Mouse (Mus musculus) macrophage (primary cell): ENCODE measurements around the gene Gm20431. TPM values are rescaled to one million over a fixed set of nuclear protein-coding genes. Genes with fewer than 3 reads are reported as not detected.

ENCODE experiments used
- H3K27ac ChIP-seq: fragments of 350-480 bp; formaldehyde crosslinking; 2 replicates; pipeline ENCODE4 v1.9.0; 2021
- H3K36me3 ChIP-seq: fragments of 350-480 bp; formaldehyde crosslinking; 2 replicates; pipeline ENCODE4 v1.9.0; 2021; ENCODE audit errors: inconsistent target
- H3K4me3 ChIP-seq: fragments of 350-480 bp; formaldehyde crosslinking; 2 replicates; pipeline ENCODE4 v1.9.0; 2021; ENCODE audit errors: inconsistent target
- H3K79me2 ChIP-seq: fragments of 350-480 bp; formaldehyde crosslinking; 2 replicates; pipeline ENCODE4 v1.9.0; 2021; ENCODE audit errors: inconsistent target
- WGBS: methylation state at CpG from one replicate; pipeline ENCODE4 v1.1.7; 2026; ENCODE audit warnings: inconsistent platforms; ENCODE audit not compliant: missing documents; 5-methylcytosine and 5-hydroxymethylcytosine counted together
- polyA plus RNA-seq: library from polyadenylated mRNA; stranded (reverse); fragments of 250-400 nt; gene quantifications from 3 replicates; pipeline ENCODE4 v1.2.4, GENCODE M21; 2018; ENCODE audit warnings: inconsistent platforms

Gm20431 gene
- polyA plus RNA-seq, 1 experiment from 2014 or later: not detected

- WGBS: 79% methylated on average over 6 of the region's 6 CpGs
- Histone ChIP-seq H3K79me2 (no peaks in the 10 kb centered on the region), H3K4me3 (no peak overlapping the region), H3K27ac (no peak overlapping the region), H3K36me3 (no peaks in the 10 kb centered on the region)
These were observed 61.4 kb downstream of the Gm20431 start for GRCm38 (mm10) chr2:167599917-167600316.

DNA sequence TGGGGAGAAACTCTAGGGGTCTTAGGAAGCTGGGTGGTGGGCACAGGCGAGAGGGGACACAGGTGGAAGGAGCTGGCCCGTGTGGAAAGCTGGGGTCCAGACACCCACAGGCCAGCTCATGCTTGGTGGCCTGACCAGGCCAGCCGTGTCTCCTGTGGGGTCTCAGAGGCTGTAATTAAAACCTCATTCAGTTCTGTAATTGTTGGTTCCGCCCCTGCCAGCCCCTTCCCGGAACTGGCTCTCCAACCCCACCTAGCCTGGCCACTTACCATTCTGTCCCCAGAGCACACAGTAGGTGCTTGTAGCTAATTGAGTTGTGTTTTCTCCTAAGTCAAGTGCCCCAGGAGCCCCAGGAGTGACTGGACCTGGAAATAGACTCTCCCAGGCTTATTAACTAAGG lies 62.1 kb downstream of the Gm20431 start:
- no peaks in the 10 kb centered on the region for H3K79me2 ChIP-seq
- no peak overlapping the region for H3K4me3 ChIP-seq
- no peak overlapping the region for H3K27ac ChIP-seq
- H3K36me3 ChIP-seq: no peaks in the 10 kb centered on the region
- 86% methylated on average over 5 of the region's 5 CpGs for WGBS

- H3K79me2 ChIP-seq: no peaks in the 10 kb centered on the region
- no peak overlapping the region for H3K27ac ChIP-seq
- 90% methylated on average over 35 of the region's 40 CpGs for WGBS
- H3K36me3 ChIP-seq: no peaks in the 10 kb centered on the region
- H3K4me3 ChIP-seq: no peak overlapping the region
These were observed 63.7 kb downstream of the Gm20431 start for GRCm38 (mm10) chr2:167597492-167598186.

GRCm38 (mm10) chr2:167596726-167597491 lies 64.4 kb downstream of the Gm20431 start:
- H3K27ac ChIP-seq: no peak overlapping the region
- no peaks in the 10 kb centered on the region for H3K79me2 ChIP-seq
- 88% methylated on average over 22 of the region's 27 CpGs for WGBS
- H3K36me3 ChIP-seq: no peaks in the 10 kb centered on the region
- H3K4me3 ChIP-seq: no peak overlapping the region

DNA sequence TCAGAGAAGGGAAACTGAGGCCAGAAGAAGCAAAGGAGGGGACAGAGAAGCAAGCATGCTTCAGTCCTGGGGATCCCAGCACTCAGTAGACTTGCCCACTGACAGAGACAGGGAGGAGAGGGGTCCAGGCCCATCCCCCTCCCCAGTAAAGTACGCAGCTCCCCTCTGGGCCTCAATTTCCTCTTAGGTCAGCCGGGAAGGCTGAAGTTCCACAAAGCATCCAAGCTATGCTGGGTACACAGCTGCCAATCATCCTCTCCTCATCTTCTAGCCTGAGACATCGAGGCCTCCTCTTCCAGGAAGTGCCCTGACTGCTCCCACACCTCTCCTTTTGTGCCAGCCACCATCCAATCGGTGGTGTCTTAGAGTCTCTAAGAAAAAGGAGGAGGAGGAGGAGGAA lies 65.0 kb downstream of the Gm20431 start:
- WGBS: 71% methylated on average over 2 of the region's 4 CpGs
- Histone ChIP-seq H3K4me3 (no peak overlapping the region), H3K27ac (no peak overlapping the region), H3K79me2 (no peaks in the 10 kb centered on the region), H3K36me3 (no peaks in the 10 kb centered on the region)

- 97% methylated on average over 14 of the region's 14 CpGs for WGBS
- Histone ChIP-seq H3K27ac (no peak overlapping the region), H3K36me3 (no peaks in the 10 kb centered on the region)
These were observed 65.5 kb downstream of the Gm20431 start for GRCm38 (mm10) chr2:167595761-167596171.

GRCm38 (mm10) chr2:167594444-167594934 lies 66.8 kb downstream of the Gm20431 start:
- 81% methylated on average over 10 of the region's 10 CpGs for whole genome bisulfite sequencing
- no peak overlapping the region for H3K27ac ChIP-seq
- no peaks in the 10 kb centered on the region for H3K79me2 ChIP-seq
- no peak overlapping the region for H3K4me3 ChIP-seq
- no peaks in the 10 kb centered on the region for H3K36me3 ChIP-seq

More at GRCm38 (mm10) chr2:167595761-167596171, 65.5 kb downstream of the Gm20431 start:
- Histone ChIP-seq H3K4me3 (no peak overlapping the region), H3K79me2 (no peaks in the 10 kb centered on the region)

DNA sequence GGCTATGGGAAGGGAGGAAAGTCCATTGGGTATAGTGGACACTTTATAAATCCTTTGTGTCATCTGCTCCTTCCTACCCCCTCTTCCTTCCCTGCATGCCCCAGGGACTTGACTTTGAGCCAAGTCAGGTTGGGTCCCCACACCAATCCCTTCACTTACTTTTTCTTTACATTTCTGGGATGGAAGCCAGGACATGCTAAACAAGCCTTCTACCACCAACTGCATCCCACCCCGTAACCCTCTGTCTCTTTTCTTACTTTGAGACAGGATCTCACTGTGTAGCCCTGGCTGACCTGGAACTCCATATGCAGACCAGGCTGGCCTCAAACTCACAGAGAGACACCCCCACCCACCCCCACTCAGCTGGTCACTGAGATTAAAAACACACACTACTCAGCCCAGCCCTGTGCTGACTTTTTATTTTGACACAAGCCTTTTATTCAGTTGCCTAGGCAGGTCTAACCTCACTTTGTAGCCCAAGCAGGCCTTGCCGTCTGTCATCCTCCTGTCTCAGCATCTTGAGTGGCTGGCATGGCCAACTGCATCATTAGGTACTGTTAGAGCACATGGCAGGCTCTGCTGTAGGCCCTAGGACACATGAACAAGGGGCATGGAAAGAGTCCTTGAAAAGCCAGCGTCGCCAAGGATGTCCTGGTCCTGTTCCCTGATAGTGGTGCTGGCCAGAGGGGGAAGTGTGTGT lies 67.6 kb downstream of the Gm20431 start:
- no peaks in the 10 kb centered on the region for H3K36me3 ChIP-seq
- no peaks in the 10 kb centered on the region; the same call in 1 of the 2 replicates for H3K79me2 ChIP-seq
- H3K27ac ChIP-seq: no peak overlapping the region
- no peak overlapping the region for H3K4me3 ChIP-seq
- WGBS: 98% methylated on average over 4 of the region's 4 CpGs

GRCm38 (mm10) chr2:167588774-167589577 lies 72.3 kb downstream of the Gm20431 start:
- peak overlapping the region; percentile 98 for H3K27ac ChIP-seq
- H3K79me2 ChIP-seq: peaks cover 31% of the 10 kb centered on the region; the same call in 1 of the 2 replicates
- 2% methylated on average over 21 of the region's 21 CpGs for WGBS
- H3K4me3 ChIP-seq: peak overlapping the region; percentile 88
- peaks cover 5% of the 10 kb centered on the region; the same call in 1 of the 2 replicates for H3K36me3 ChIP-seq

DNA sequence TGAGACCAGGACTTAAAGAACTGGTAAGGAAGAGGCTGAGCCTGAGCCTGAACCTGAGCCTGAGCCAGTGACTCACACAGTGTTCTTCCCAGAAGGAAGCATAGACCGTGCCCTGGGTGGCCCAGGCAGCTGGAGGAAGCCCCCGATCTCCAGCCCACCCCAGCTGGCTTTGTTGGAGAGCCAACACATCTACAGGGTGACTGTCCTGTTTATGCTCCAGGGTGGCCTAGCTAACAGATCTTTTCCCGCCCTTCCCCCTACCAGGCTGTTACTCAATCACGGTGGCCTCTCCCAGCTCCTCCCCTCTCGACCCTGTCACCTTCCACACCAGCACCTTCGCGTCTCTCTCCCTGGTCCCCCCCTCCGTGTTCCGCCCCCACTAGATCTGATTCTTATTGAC lies 74.3 kb downstream of the Gm20431 start:
- 62% methylated on average over 9 of the region's 9 CpGs for WGBS

GRCm38 (mm10) chr2:167586041-167586440 lies 75.3 kb downstream of the Gm20431 start:
- Histone ChIP-seq H3K4me3 (no peak overlapping the region), H3K27ac (no peak overlapping the region), H3K79me2 (peaks cover 31% of the 10 kb centered on the region; the same call in 1 of the 2 replicates), H3K36me3 (peaks cover 5% of the 10 kb centered on the region; the same call in 1 of the 2 replicates)
- 91% methylated on average over 8 of the region's 8 CpGs for WGBS

More for the DNA sequence above, 74.3 kb downstream of the Gm20431 start:
- peaks cover 5% of the 10 kb centered on the region; the same call in 1 of the 2 replicates for H3K36me3 ChIP-seq
- no peak overlapping the region for H3K27ac ChIP-seq
- H3K4me3 ChIP-seq: no peak overlapping the region
- peaks cover 31% of the 10 kb centered on the region; the same call in 1 of the 2 replicates for H3K79me2 ChIP-seq

DNA sequence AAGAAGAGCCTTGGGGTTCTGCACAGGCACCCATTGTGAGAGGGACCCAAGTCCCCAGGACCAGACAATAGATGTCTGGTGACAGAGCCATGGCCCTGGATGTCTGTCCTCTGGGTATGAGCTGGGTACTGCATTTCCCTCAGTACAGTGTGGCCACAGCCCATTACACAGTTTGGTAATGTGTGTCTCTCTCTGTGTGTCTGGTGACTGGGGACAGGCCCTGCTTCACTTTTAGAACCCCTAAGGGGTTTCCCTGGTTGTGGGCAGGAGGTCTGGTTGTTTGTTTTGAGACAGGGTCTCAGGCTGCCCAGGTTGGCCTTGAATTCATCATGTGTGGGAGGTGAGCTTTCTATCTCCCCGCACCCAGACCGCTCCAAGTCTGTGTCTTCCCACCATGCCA lies 76.0 kb downstream of the Gm20431 start:
- 100% methylated on average over 2 of the region's 2 CpGs for WGBS
- no peak overlapping the region for H3K27ac ChIP-seq
- no peak overlapping the region for H3K4me3 ChIP-seq
- peaks cover 31% of the 10 kb centered on the region; the same call in 1 of the 2 replicates for H3K79me2 ChIP-seq
- H3K36me3 ChIP-seq: peaks cover 5% of the 10 kb centered on the region; the same call in 1 of the 2 replicates

GRCm38 (mm10) chr2:167583161-167583952 lies 77.9 kb downstream of the Gm20431 start:
- peaks cover 28% of the 10 kb centered on the region; the same call in 1 of the 2 replicates for H3K79me2 ChIP-seq
- 78% methylated on average over 10 of the region's 10 CpGs for WGBS
- H3K4me3 ChIP-seq: no peak overlapping the region
- no peak overlapping the region for H3K27ac ChIP-seq
- peaks cover 5% of the 10 kb centered on the region; the same call in 1 of the 2 replicates for H3K36me3 ChIP-seq
